Mouse (Mus musculus) c-Kit-positive CD71-positive TER-119-negative erythroid progenitor cells, embryonic 14.5 days (primary cell): ENCODE results near the gene Rnf227.
"Not testable (repeated sequence)": the region's sequence is repeated elsewhere in the genome, so short reads cannot be mapped to it uniquely, and the experiment has no call there.

Experiments used
- DNase-seq: peaks from one replicate; pipeline ENCODE4 v3.0.0-alpha.2; 2013; ENCODE audit warnings: low read depth

Gene Rnf227

DNA sequence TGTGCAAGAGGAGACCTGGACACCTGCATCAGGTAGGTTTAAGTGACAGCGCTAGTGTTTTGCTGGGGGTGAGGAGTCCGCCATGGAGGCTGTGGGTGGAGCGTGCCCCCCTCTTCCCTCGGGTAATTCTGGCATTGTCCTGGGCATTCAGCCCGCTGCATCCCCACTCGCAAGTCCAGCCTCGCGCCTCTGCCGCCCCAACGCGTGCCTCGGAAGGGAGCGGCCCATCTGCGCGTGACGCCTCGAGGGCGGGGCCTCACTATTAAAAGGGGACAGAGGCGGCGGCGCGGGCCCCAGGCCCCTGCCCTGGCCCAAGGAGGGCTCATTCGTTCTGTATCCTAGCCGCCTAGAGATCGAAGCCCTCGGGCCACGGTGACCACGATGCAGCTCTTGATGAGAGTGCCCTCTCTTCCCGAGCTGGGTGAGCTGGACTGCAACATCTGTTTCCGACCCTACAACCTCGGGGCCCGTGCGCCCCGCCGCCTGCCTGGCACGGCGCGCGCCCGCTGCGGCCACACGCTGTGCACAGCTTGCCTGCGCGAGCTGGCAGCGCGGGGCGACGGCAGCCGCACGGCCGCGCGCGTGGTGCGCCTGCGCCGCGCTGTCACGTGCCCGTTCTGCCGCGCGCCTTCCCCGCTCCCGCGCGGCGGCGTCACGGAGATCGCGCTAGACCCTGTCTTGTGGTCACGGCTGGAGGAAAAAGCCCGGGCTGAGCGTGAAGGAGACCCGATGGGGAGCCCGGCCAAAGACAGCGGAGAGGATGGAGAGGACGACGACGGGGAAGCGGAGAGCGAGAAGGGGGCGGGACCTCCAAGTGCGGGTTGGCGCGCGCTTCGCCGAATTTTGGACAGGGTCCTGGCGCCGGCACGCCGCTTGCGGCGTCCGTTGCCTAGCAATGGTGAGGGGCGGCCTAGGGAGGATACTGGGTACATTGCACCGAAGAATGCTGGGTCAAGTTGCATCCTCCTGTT, at the start of gene Rnf227:
Gene Rnf227, plus strand, starts transcription at position 301 of the 971 bp plus-strand sequence.
- DNase-seq = no peak

DNA sequence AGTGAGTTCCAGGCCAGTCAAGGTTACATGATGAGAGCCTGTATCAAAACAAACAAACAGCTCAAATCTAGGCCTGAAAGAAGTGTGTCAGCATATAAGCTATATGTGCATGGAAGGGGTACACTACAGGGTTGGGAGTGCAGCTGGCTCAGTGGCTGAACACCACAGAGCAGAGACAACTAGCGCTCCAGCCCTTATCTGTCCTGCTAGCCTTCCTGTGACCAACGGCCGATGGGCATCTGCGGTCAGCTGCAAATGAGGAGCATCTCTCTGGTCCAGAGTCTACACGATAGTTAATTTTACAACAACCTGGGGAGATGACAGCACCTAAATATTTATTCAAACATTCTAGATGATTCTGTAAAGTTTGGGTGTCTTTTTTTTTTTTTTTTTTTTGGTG, 49.1 kb upstream of the Rnf227 start:
- no peak for DNase-seq

DNA sequence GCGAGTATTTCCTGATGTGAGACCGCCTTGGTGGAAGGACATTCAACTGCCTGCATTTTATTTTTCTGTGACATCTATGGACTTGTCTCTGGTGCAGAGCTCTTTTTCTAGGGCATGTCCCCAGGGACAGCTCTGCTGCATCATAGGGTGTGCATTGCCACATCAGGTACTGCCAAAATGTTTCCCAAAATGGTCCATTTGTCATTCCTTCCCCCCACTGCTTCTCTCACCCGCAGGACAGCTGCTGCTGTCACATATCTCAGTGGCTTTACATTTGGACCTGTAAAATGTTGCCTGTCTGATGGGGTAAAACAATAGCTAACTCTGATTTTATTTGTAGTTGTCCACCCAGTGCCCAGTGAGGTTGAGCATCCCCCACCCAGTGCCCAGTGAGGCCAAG, 45.0 kb upstream of the Rnf227 start:
- no peak for DNase-seq

DNA sequence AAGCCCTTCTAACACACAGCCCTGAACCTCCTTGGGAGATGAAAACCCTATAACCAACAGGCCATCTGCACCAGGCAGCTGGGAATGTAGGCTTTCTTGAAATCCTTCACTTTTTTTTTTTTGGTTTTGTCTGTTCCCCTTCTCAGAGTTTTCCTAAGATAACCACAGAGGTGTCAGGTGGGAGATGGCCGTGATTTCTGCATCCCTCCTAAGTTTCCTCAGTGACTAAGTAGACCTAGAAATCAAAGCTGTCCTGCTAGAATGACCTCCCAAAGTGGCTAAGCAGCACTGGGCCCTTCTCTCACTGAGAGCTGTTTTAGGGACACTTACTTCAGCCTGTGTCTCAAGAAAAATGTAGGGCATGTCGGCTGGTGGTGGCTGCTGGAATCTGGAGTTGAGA, 42.5 kb upstream of the Rnf227 start:
- DNase-seq = no peak

DNA sequence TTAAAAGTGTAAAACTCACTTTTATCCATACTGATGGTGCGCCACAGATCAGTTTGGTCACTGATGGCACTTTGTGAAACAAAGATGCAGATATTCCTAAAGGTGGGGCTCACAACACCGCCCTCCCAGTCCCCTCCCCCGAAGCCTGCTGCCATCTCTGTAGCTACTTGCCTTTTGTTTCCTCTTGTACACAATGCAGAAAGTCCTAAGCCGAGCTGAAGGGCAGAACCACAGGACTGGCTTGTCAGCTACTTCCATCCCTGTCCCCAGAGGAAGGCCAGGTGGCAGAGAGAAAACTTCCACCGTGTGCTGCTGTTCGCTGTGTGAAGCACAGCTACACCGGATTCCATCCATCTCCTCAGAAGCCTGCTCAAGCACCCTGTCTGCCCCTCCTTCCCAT, 42.0 kb upstream of the Rnf227 start:
- DNase-seq = no peak

- DNase-seq = no peak
Observed at GRCm38 (mm10) chr11:69302817-69303216, 37.4 kb upstream of the Rnf227 start.

DNA sequence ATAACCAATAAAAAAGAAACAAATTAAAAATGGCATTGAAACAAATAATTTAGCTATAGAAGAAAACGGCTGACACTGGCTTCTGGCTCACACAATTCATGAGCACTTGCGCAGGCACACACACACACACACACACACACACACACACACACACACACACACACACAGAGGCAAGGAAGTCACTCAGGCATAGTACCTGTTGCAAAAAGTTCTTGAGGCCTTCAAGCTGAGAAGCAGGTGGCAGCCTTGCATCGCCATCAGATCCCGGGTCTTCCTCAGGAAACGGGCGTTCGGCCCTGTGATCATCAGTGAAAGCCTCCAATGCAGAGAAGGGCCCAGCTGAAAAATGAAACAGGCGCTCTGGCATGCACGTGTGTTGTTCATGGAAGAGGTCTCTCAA, 35.0 kb upstream of the Rnf227 start:
- no peak for DNase-seq

DNA sequence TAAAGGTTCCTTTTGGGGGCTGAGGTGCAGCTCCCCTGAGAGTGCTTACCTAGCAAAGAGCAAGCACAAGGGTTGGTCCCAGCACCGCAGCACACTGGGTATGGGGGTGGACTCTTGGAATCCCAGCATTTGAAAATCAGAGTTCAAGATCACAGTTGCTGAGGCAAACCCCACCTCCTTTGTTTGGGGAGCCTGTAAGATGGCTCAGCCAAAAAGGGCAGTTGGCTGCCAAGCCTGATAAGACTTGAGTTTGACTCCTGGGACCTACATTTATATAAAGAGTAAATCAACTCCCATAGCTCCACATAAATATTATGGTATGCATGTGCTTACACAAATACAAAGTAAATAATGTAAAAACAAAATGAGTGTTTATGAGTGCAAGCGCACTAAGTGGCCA, 34.2 kb upstream of the Rnf227 start:
- no peak for DNase-seq

DNA sequence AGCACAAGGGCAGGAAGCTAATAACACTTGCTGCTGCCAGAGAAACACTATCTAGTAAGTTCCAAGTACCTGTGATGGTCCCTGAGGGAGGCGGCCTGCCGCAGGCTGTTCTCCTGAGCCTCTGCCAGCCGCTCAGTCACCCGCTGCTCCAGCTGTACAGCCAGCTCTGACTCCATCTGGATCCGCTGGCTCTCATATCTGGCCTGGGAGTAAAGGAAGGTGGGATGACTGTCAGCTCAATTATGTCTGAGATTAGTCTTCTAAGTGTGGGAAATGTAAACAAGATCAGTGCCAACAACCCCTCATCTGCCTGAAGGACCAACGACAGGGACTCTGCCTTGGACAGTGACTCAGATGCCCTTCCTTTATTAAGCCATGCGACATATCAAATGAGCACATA, 29.0 kb upstream of the Rnf227 start:
- DNase-seq = no peak

DNA sequence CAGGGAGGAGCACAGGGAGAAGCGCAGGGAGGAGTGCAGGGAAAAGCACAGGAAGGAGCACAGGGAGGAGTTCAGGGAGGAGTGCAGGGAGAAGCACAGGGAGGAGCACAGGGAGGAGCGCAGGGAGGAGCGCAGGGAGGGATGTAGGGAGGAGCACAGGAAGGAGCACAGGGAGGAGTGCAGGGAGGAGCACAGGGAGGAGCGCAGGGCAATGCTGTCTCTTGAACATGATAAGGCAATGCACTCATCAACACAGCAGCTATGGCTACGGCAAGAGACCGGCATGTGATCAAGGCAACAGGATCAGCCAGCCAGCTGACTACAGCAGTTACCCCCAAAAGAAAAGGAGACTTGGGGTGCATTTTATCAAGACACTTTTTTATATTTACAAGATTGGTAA, 23.9 kb upstream of the Rnf227 start:
- DNase-seq = no peak

DNA sequence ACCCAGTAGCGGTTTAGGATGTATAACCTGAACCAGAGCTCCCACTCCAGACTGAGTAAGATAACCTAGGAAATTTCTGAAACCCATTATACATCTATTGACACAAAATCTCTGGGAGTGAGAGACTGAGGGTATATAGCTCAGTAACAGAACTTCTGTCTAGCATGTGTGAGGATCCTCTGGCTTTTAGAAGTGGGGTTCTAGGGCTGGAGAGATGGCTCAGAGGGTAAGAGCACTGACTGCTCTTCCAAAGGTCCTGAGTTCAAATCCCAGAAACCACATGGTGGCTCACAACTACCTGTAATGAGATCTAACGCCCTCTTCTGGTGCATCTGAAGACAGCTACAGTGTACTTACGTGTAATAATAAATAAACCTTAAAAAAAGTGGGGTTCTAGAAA, 22.3 kb upstream of the Rnf227 start:
- DNase-seq = not testable (repeated sequence)

DNA sequence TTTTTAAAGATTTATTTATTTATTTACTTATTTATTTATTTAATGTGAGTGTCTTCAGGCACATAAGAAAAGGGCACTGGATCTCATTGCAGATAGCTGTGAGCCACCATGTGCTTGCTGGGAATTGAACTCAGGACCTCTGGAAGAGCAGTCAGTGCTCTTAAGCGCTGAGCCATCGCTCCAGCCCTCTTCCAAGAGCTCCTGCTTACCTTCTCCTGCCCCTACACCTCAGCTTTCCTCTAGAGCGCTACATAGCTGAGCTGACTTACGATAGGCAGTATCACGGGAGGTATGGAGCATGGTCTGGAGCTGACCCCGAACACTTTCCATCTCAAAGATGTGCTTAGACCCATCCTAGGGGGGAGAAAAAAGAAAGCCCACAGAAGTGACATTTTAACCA, 18.7 kb upstream of the Rnf227 start:
- no peak for DNase-seq

DNA sequence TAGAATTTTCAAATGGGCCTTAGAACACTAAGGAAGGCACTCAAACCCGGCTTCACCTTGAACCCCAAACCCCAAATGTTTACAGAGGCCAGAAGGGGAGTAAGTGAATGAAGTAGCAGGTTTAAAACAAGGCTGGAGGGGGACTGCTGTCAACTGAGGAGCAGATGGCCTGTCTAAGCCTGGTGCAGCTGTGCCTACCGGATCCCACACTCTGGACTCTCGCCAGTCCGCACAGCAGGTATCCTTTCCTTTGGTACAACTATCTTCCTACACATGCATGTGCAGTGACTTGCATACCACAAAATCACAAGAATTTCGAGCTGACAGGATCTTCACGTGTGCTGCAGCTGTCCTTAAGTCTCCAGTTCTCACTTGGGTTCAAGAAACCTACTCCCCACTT, 18.3 kb upstream of the Rnf227 start:
- DNase-seq = no peak

DNA sequence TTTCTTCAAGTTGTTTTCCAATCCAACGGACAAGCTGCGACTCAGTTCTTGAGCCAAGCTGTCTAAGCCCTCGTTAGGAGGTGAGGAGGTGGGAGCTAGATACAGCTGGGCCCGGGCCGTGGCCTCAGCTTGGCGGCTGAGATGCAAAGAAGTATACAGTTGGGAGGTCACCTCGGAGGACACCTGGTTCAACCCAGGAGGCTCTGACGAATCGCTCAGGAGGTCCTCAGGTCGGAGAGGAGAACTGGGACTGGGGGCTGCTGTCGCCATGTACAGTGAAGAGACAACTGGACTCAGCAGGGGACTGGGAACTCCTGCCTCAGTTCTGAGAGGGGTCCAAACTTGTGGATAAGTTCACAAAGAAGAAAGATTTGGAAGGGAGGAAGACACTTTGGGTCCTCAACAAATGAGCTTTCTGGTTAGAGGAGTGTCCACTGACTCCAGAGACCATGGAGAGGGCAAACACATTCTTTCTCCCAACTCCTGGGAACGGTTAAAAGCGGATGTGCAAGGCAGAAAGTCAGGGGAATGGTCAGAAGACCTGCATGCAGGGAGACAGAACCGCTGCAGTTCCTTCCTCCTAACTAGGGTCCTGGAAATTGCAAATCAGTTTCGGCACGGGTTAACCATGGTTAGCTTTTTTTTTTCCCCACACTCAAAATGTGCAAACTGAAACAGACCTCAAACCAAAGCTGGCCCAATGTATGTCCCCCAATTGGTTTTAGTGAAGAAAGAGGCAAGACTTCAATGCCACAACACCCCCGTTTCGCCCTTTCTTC, 17.4 kb upstream of the Rnf227 start:
- DNase-seq = no peak

DNA sequence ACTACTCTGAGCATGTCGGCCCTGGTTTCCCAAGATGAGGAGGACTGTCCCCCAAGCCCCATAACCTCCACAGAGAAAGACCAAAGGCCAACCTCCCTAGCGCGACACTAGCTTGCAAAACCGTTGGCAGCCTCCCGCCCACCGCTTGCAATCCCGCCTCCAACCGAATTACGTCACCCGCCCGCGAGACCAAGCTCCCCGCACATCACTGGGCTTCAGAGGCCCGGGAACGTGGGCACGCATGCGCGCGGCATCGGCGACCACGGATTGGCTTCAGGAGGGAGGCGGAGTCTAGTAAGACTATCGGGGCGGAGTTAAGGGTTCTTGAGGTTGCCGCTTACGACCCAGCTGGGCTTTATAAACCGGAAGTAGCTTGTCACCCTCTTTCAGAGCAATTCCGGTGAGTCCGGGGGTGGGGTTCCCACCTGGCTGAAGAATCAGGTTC, 16.6 kb upstream of the Rnf227 start, which contains the start of the genes Cntrob and Trappc1:
Gene Cntrob, minus strand, starts transcription at position 109 of the 445 bp plus-strand sequence.
Gene Trappc1, plus strand, starts transcription at position 314 of the 445 bp plus-strand sequence.
- peak; percentile 97 for DNase-seq

GRCm38 (mm10) chr11:69324749-69325148, 15.5 kb upstream of the Rnf227 start:
- no peak for DNase-seq

DNA sequence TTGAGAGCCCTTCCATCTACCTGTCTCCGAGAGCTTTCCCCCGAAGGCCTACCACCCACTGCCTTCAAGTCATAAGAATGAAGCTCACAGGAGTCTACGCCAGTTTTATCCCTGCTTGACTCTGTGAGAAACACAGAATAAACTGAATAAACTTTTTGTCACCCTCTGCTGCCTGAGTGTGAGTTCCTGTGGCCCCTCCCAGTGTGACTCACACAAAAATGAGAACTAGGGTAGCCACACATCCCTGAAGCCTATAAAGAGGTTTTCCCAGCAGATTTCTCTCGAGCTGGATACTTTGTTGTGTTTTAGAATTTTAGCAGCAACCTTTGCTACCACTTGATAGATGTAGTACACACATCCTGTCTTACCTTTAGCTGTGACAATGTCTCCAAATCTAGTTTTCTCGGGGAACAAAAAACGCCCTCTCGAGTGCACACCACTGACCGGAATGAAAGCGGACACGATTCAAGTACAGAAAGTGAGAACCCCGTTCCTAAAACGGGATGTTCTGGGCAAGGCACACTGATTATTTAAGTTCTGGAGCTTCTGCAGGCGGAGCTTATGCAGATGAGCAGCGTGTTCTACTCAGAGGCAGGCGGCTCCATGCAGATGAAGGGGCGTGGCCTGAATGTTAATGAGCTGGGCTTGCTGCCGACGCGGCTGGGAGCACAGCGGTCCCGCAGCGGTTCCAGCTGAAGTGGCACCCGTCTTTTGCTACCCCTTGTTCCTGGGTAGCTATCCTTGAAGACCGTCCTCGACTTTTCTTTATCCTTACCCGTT, 14.4 kb upstream of the Rnf227 start, which contains the start of gene Kcnab3:
Gene Kcnab3, plus strand, starts transcription at position 631 of the 780 bp plus-strand sequence.
- DNase-seq = peak; percentile 91

GRCm38 (mm10) chr11:69326408-69327156, 13.7 kb upstream of the Rnf227 start:
- no peak for DNase-seq

- DNase-seq = no peak
Observed at GRCm38 (mm10) chr11:69327157-69327442, 13.2 kb upstream of the Rnf227 start.

GRCm38 (mm10) chr11:69327648-69328047, 12.6 kb upstream of the Rnf227 start:
- DNase-seq = no peak

DNA sequence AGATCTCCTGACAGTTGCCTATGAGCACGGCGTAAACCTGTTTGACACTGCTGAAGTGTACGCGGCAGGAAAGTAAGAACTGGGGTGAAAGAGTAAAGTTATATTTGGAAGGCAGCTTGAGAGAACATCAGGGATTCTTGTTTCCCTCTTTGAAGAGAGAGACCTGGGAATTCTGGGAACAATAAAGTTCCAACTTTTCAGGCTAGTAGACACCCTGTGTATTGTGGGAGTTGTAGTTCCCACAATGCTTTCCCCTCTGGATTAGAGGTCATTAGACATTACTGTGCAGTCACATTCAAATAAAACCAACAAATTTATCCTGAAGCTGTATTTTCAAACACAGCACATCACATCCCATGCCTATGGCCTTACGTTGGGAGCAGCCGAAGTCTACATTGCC, 11.7 kb upstream of the Rnf227 start:
- DNase-seq = no peak
